Mouse (Mus musculus) testis, postnatal 14 days (tissue): ENCODE results near the gene Jazf1.

Experiments used
- DNase-seq: peaks from one replicate; pipeline ENCODE4 v3.0.0; 2021; ENCODE audit warnings: low spot score

The Jazf1 gene

GRCm38 (mm10) chr6:52796035-52796598 lies 272.3 kb downstream of the Jazf1 start:
- DNase-seq, result no peak

- DNase-seq, result no peak
Observed at GRCm38 (mm10) chr6:52795029-52795841, 273.2 kb downstream of the Jazf1 start.

GRCm38 (mm10) chr6:52792455-52792854 lies 276.0 kb downstream of the Jazf1 start:
- DNase-seq, result no peak

GRCm38 (mm10) chr6:52790781-52791180 lies 277.6 kb downstream of the Jazf1 start:
- DNase-seq, result no peak

- no peak for DNase-seq
Observed at GRCm38 (mm10) chr6:52790316-52790715, 278.1 kb downstream of the Jazf1 start.

GRCm38 (mm10) chr6:52779546-52779945 lies 288.9 kb downstream of the Jazf1 start:
- no peak for DNase-seq

- DNase-seq, result no peak
Observed at GRCm38 (mm10) chr6:52778523-52778922, 289.9 kb downstream of the Jazf1 start.

GRCm38 (mm10) chr6:52777034-52777433 lies 291.4 kb downstream of the Jazf1 start:
- DNase-seq, result no peak

- no peak for DNase-seq
Observed at GRCm38 (mm10) chr6:52775956-52776355, 292.5 kb downstream of the Jazf1 start.

GRCm38 (mm10) chr6:52775350-52775749 lies 293.1 kb downstream of the Jazf1 start:
- DNase-seq, result no peak

GRCm38 (mm10) chr6:52773132-52773531 lies 295.3 kb downstream of the Jazf1 start:
- DNase-seq, result no peak

GRCm38 (mm10) chr6:52770789-52771188 lies 297.6 kb downstream of the Jazf1 start:
- DNase-seq, result no peak

- no peak for DNase-seq
Observed at GRCm38 (mm10) chr6:52765206-52765605, 303.2 kb downstream of the Jazf1 start.

GRCm38 (mm10) chr6:52752832-52753231 lies 315.6 kb downstream of the Jazf1 start:
- DNase-seq, result no peak

GRCm38 (mm10) chr6:52734630-52735029 lies 333.8 kb downstream of the Jazf1 start:
- DNase-seq, result no peak

GRCm38 (mm10) chr6:52730338-52730737 lies 338.1 kb downstream of the Jazf1 start:
- no peak for DNase-seq

GRCm38 (mm10) chr6:52724805-52725439 lies 343.5 kb downstream of the Jazf1 start:
- DNase-seq, result peak; percentile 12
